Mouse (Mus musculus) kidney, adult 9 months (tissue): Measurements from ENCODE around the gene Fam204a.

Experiments used
- DNase-seq: peaks from one replicate; pipeline ENCODE4 v3.0.0; 2022

Gene Fam204a

GRCm38 (mm10) chr19:60225899-60226844 is at the start of gene Fam204a:
Fam204a (minus strand) TSS chr19:60226701.
- DNase-seq, result peak; percentile 97

- no peak for DNase-seq
Measured at GRCm38 (mm10) chr19:60265789-60266188, 39.3 kb upstream of the Fam204a start.

DNA sequence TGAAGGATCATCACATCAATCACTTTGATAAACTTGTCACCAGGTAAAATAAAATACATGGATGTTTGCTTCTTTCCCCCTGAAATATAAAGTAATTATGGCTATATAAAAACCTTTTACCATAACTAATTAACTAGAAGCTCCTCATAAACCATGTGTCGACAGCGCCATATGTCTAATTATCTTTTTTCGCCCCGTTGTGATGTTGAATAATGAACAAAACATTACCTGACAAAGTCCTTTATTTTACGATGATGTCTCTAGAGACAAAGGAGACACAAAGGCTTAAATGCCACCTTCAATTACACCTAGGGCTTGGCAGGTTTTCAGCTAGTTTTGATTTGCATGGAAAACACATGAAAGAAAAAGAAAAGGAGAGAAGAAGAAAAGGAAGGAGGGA is 34.2 kb upstream of the Fam204a start:
- no peak for DNase-seq

GRCm38 (mm10) chr19:60252021-60252420 is 25.5 kb upstream of the Fam204a start:
- no peak for DNase-seq

DNA sequence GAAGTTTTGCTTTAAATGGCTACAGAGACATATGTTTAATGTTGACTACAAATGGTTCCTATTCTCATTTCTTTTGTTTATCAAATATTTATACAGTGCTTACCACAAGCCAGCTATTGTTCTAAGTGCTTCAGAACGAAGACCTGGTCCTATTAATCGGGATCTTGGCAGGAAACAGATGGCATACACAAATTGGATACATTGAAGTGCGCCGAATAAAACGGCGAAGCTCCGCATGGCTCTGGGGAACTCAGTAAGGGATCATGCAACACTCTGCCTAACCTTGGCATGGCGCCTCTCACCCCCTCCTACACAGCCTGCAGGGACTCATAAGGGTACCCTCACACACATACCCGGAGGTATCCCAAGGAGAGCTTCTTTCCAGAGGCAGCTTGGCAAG is 24.7 kb upstream of the Fam204a start:
- DNase-seq, result no peak

GRCm38 (mm10) chr19:60245250-60245649 is 18.7 kb upstream of the Fam204a start:
- no peak for DNase-seq

- no peak for DNase-seq
Measured at GRCm38 (mm10) chr19:60242620-60243019, 16.1 kb upstream of the Fam204a start.

- no peak for DNase-seq
Measured at GRCm38 (mm10) chr19:60241916-60242602, 15.6 kb upstream of the Fam204a start.

GRCm38 (mm10) chr19:60231542-60231941 is 5.0 kb upstream of the Fam204a start:
- no peak for DNase-seq

- no peak for DNase-seq
Measured at GRCm38 (mm10) chr19:60226845-60227235, 339 bp upstream of the Fam204a start.

GRCm38 (mm10) chr19:60219395-60219794 is 7.1 kb downstream of the Fam204a start:
- DNase-seq, result no peak

DNA sequence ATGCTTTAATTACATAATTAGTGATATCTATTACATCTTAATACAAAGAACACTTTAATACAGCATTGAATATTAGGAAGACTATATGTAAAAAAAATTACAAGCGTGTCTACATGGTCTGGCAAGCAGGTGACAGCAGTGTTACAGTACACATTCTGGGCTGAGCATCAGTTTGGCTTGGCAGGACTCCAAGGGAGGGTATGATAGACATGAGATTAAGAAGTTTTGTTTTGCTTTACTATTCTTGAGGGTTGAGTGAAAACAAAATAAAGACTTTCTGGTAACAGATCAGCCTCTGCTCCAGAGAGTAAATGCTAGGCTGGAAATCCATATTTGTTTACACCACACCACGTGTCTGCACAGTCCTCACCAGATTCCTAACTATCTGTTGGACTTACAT is 8.5 kb downstream of the Fam204a start:
- DNase-seq, result no peak

- DNase-seq, result no peak
Measured at GRCm38 (mm10) chr19:60208173-60208572, 18.3 kb downstream of the Fam204a start.

GRCm38 (mm10) chr19:60204176-60204575 is 22.3 kb downstream of the Fam204a start:
- no peak for DNase-seq

GRCm38 (mm10) chr19:60200294-60200693 is 26.2 kb downstream of the Fam204a start:
- no peak for DNase-seq

DNA sequence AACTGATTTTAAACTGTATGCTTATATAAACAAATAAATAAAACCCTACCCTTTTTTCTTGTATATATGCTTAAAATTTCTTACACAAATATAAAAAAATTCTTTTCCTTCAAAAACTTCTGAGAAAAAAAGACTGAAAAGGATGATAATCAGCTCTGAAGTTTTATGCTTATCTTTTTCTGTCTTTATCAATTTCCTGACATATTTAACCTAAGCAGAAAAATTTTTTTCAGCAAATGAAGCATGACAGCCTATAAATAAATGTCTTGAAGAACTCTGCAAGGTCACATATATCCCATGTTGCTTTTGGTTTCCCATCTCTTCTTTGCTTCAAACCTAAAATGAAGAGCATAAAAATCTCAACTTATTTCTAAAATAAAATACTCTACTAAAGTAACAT is 27.3 kb downstream of the Fam204a start:
- no peak for DNase-seq

DNA sequence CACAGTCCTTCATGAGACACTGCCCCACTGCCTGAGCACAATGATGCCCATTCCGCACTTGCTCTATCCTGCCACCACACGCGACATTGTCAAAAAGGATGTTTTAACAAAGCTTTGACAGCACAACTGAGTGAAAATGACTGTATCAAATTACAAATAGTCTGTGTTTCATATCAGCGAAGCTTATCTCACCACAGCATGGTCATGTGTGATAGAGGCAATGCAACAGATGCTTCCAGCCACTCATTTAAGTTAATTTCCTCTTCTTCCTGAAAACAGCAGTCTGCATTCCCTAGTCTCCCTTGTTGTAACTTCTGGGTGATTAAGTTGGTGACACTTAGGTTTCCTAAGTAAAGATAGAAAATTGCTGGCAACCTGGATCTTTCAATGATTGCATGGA is 33.7 kb downstream of the Fam204a start:
- DNase-seq, result no peak

GRCm38 (mm10) chr19:60189206-60189605 is 37.3 kb downstream of the Fam204a start:
- no peak for DNase-seq

GRCm38 (mm10) chr19:60182901-60183300 is 43.6 kb downstream of the Fam204a start:
- no peak for DNase-seq

GRCm38 (mm10) chr19:60182171-60182570 is 44.3 kb downstream of the Fam204a start:
- no peak for DNase-seq

DNA sequence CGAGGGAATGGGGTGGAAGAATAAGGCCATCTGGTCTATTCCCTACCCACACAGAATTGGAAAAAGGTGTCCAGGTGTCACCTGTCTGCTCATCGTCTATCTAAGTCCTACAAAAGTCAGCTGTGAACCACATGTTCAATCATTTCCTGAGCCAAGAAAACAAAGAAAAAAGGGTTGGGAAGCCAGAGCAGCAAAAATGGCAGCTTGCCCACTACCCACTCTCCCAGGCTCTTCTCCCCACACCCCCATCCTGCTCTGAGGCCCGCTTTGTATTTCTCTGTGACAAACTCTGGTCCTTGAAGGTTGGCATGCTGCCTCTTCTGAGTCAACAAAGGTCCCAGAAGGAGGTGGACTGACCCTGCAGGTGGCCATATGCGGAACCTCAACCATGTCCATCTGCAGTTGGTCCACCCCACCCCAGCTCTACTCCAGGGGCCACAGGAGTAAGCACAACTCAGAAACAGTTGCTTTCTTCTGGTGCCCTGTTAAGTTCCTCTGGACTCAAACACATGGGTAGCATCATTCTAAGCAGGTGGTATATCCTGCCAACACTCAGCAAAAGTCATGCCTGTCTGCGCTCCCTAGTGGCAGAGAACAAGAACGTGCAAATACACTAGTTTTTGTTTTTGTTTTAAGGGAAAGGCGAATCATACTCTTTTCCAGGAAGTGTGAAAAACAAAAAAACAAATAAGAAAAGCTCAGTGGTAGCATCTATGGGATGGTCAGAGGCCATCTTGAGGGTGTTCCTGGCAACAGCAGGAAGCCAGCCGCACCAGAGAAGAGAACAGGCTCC is 47.5 kb downstream of the Fam204a start:
- no peak for DNase-seq

- DNase-seq, result no peak
Measured at GRCm38 (mm10) chr19:60165417-60165816, 61.1 kb downstream of the Fam204a start.

GRCm38 (mm10) chr19:60160611-60161274 is 65.8 kb downstream of the Fam204a start:
- DNase-seq, result peak; percentile 59
